Mouse (Mus musculus): ENCODE measurements at regions not wholly inside any gene's neighbourhood (a gene's known extent, or its start where the extent isn't known, plus 50 kb on each side); places are given as distances from the start of the nearest gene placed in this dataset.

- H3K4me3 ChIP-seq (ENCODE audit: insufficient read depth, low read depth, low read length), result no peak overlapping the region
- 65% methylated on average over 11 of the region's 11 CpGs for WGBS
- no peak for DNase-seq
- H3K27ac ChIP-seq (ENCODE audit: insufficient read depth, low read depth, low read length), result no peak overlapping the region
- H3K36me3 ChIP-seq (ENCODE audit: control insufficient read depth, insufficient read depth, low read length), result no peaks in the 10 kb centered on the region
- TF ChIP-seq CTCF (conservative IDR thresholded peaks at IDR 0.05; ENCODE audit: insufficient read depth, insufficient read length, low read depth, low read length), result no peak
- TF ChIP-seq POLR2A (IDR thresholded peaks at IDR 0.05; ENCODE audit: low read depth, low read length), result no peak
- H3K4me1 ChIP-seq (ENCODE audit: control insufficient read depth, insufficient read depth, low read length), result no peaks in the 10 kb centered on the region
- H3K27me3 ChIP-seq (replicated peaks; ENCODE audit: control insufficient read depth, insufficient read depth, low read length), result no peaks in the 10 kb centered on the region
Measured at GRCm38 (mm10) chr10:117461791-117462516, 82.1 kb upstream of the Cpsf6 start.

GRCm38 (mm10) chr10:117461261-117461660 lies 81.4 kb upstream of the Cpsf6 start:
- H3K4me1 ChIP-seq (ENCODE audit: control insufficient read depth, insufficient read depth, low read length), result no peaks in the 10 kb centered on the region
- no peak overlapping the region for H3K27ac ChIP-seq (ENCODE audit: insufficient read depth, low read depth, low read length)
- no peak for DNase-seq
- TF ChIP-seq POLR2A (IDR thresholded peaks at IDR 0.05; ENCODE audit: low read depth, low read length), result no peak
- WGBS, result 92% methylated on average over 4 of the region's 4 CpGs
- H3K4me3 ChIP-seq (ENCODE audit: insufficient read depth, low read depth, low read length), result no peak overlapping the region
- H3K36me3 ChIP-seq (ENCODE audit: control insufficient read depth, insufficient read depth, low read length), result no peaks in the 10 kb centered on the region
- no peaks in the 10 kb centered on the region for H3K27me3 ChIP-seq (replicated peaks; ENCODE audit: control insufficient read depth, insufficient read depth, low read length)

GRCm38 (mm10) chr10:117460366-117460730 lies 80.5 kb upstream of the Cpsf6 start:
- no peaks in the 10 kb centered on the region for H3K36me3 ChIP-seq (ENCODE audit: control insufficient read depth, insufficient read depth, low read length)
- TF ChIP-seq POLR2A (IDR thresholded peaks at IDR 0.05; ENCODE audit: low read depth, low read length), result no peak
- no peak for TF ChIP-seq CTCF (conservative IDR thresholded peaks at IDR 0.05; ENCODE audit: insufficient read depth, insufficient read length, low read depth, low read length)
- no peaks in the 10 kb centered on the region for H3K27me3 ChIP-seq (replicated peaks; ENCODE audit: control insufficient read depth, insufficient read depth, low read length)
- no peaks in the 10 kb centered on the region for H3K4me1 ChIP-seq (ENCODE audit: control insufficient read depth, insufficient read depth, low read length)
- no peak overlapping the region for H3K27ac ChIP-seq (ENCODE audit: insufficient read depth, low read depth, low read length)
- no peak for DNase-seq
- 90% methylated on average over 6 of the region's 6 CpGs for WGBS
- no peak overlapping the region for H3K4me3 ChIP-seq (ENCODE audit: insufficient read depth, low read depth, low read length)

- H3K4me3 ChIP-seq (ENCODE audit: insufficient read depth, low read depth, low read length), result no peak overlapping the region
- 90% methylated on average over 10 of the region's 10 CpGs for WGBS
- DNase-seq, result no peak
Measured at GRCm38 (mm10) chr10:117459651-117460365, 80.0 kb upstream of the Cpsf6 start.

GRCm38 (mm10) chr10:117459041-117459475 lies 79.2 kb upstream of the Cpsf6 start:
- WGBS, result 71% methylated on average over 2 of the region's 2 CpGs
- Histone ChIP-seq H3K4me1 (ENCODE audit: control insufficient read depth, insufficient read depth, low read length) (peaks cover 3% of the 10 kb centered on the region; the same call in 1 of the 2 replicates), H3K4me3 (ENCODE audit: insufficient read depth, low read depth, low read length) (no peak overlapping the region), H3K36me3 (ENCODE audit: control insufficient read depth, insufficient read depth, low read length) (no peaks in the 10 kb centered on the region), H3K27ac (ENCODE audit: insufficient read depth, low read depth, low read length) (no peak overlapping the region), H3K27me3 (replicated peaks; ENCODE audit: control insufficient read depth, insufficient read depth, low read length) (no peaks in the 10 kb centered on the region)
- DNase-seq, result no peak
- TF ChIP-seq CTCF (conservative IDR thresholded peaks at IDR 0.05; ENCODE audit: insufficient read depth, insufficient read length, low read depth, low read length) (no peak), POLR2A (IDR thresholded peaks at IDR 0.05; ENCODE audit: low read depth, low read length) (no peak)

More at GRCm38 (mm10) chr10:117459651-117460365, 80.0 kb upstream of the Cpsf6 start:
- TF ChIP-seq POLR2A (IDR thresholded peaks at IDR 0.05; ENCODE audit: low read depth, low read length) (no peak), CTCF (conservative IDR thresholded peaks at IDR 0.05; ENCODE audit: insufficient read depth, insufficient read length, low read depth, low read length) (no peak)
- Histone ChIP-seq H3K27ac (ENCODE audit: insufficient read depth, low read depth, low read length) (no peak overlapping the region), H3K27me3 (replicated peaks; ENCODE audit: control insufficient read depth, insufficient read depth, low read length) (no peaks in the 10 kb centered on the region), H3K4me1 (ENCODE audit: control insufficient read depth, insufficient read depth, low read length) (peaks cover 3% of the 10 kb centered on the region; the same call in 1 of the 2 replicates), H3K36me3 (ENCODE audit: control insufficient read depth, insufficient read depth, low read length) (no peaks in the 10 kb centered on the region)

- Histone ChIP-seq H3K4me3 (ENCODE audit: insufficient read depth, low read depth, low read length) (no peak overlapping the region), H3K4me1 (ENCODE audit: control insufficient read depth, insufficient read depth, low read length) (peaks cover 3% of the 10 kb centered on the region; the same call in 1 of the 2 replicates), H3K27ac (ENCODE audit: insufficient read depth, low read depth, low read length) (no peak overlapping the region), H3K36me3 (ENCODE audit: control insufficient read depth, insufficient read depth, low read length) (no peaks in the 10 kb centered on the region), H3K27me3 (replicated peaks; ENCODE audit: control insufficient read depth, insufficient read depth, low read length) (no peaks in the 10 kb centered on the region)
- DNase-seq, result no peak
- TF ChIP-seq CTCF (conservative IDR thresholded peaks at IDR 0.05; ENCODE audit: insufficient read depth, insufficient read length, low read depth, low read length) (no peak), POLR2A (IDR thresholded peaks at IDR 0.05; ENCODE audit: low read depth, low read length) (no peak)
- WGBS, result 88% methylated on average over 11 of the region's 11 CpGs
Measured at GRCm38 (mm10) chr10:117458271-117459040, 78.6 kb upstream of the Cpsf6 start.

- DNase-seq, result no peak
- Histone ChIP-seq H3K27ac (ENCODE audit: insufficient read depth, low read depth, low read length) (no peak overlapping the region), H3K27me3 (replicated peaks; ENCODE audit: control insufficient read depth, insufficient read depth, low read length) (no peaks in the 10 kb centered on the region), H3K4me1 (ENCODE audit: control insufficient read depth, insufficient read depth, low read length) (peaks cover 3% of the 10 kb centered on the region; the same call in 1 of the 2 replicates), H3K4me3 (ENCODE audit: insufficient read depth, low read depth, low read length) (no peak overlapping the region), H3K36me3 (ENCODE audit: control insufficient read depth, insufficient read depth, low read length) (no peaks in the 10 kb centered on the region)
- 63% methylated on average over 2 of the region's 2 CpGs for WGBS
- TF ChIP-seq POLR2A (IDR thresholded peaks at IDR 0.05; ENCODE audit: low read depth, low read length) (no peak), CTCF (conservative IDR thresholded peaks at IDR 0.05; ENCODE audit: insufficient read depth, insufficient read length, low read depth, low read length) (no peak)
Measured at GRCm38 (mm10) chr10:117457701-117457950, 77.8 kb upstream of the Cpsf6 start.

All from kidney, adult 2 months (tissue).